Mouse (Mus musculus): ENCODE measurements at regions not wholly inside any gene's neighbourhood (a gene's known extent, or its start where the extent isn't known, plus 50 kb on each side); places are given as distances from the start of the nearest gene placed in this dataset.

DNA sequence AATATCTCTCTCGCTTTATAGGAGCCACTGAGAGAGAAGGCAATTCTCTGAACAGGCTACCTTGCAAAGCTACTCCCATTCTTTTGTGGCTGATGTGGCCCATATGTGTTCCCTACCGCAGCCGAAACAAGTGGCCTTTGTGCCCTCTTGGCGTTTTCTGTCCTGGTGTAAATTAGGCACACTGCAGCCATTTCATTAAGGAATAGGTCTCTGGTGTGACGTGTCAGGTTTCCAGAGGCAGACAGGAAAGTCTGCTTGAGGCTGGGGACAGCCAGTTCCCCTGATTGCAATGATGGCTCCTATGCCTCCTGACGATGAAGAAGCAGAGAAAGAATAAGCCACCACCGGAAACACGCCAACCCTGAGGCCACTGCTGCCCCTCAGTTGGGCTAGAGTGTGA lies 59.3 kb upstream of the Bcor start:
- DNase-seq (ENCODE audit: low spot score) = no peak

DNA sequence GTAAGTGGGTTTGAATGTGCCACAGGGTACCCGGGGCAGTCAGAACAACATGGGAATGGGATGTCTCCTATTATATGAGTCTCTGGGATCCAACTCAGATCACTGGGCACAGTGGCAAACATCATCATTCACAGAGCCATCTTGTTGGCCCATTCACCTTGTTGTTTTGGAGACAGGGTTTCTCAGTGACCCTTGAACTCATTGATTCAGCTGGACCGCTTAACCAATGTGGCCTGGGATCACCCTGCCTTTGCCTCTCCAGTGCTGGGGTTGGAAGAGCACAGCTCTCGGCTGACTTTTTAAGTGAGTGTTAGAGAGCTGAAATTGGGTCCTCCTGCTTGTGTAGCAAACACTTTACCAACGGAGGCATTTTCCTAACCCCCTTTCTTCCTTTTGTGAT lies 64.2 kb upstream of the Bcor start:
- no peak for DNase-seq (ENCODE audit: low spot score)

DNA sequence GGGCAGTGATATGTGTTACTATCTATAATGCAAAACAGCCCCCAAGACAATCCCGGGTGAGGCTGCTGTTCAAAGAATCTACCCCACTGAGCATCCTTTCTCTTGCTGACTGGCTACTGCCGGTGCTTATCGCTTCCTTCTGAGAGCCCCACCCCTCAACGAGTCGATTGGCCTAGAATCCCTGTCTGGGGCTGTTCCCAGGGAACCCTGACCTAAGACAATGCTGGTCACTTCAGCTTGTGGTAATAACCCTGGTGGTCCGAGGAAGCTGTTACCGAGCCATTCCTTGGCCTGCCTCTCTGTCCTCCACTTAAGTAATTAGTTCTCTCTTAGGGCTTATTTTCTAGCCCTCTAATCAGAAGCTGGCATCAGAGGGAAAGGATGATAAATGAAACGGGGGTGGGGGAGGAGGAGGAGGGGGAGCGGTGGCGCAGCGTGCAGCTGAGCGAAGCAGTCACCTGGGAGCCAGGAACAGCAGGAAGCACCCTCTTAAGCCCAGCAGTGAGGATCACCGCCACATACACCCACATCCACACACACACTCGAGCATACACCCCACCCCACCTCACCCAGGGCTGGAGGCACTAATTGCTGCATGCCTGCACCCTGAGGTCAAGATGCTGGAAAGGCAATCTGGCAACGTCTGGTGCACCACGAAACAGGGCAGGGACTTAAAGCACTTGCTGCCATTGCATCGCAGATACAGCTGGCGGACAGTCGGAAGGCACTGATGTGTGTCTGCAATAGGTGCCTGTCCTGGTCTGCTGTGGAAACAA lies 65.1 kb upstream of the Bcor start:
- no peak for DNase-seq (ENCODE audit: low spot score)

DNA sequence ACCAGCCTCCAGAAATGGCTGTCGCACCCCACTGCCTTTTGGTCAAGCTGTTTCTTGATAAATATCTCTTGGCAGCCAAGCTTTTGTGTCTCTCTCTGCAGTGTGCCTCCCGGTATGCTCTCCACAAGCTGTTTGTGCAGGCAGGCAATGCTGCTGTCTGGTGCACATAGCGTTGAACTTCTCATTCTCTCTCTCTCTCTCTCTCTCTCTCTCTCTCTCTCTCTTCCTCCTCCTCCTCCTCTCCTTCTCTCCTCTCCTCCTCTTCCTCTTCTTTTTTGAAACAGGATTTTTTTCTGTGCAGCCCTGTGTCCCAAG lies 65.7 kb upstream of the Bcor start:
- DNase-seq (ENCODE audit: low spot score) = no peak

DNA sequence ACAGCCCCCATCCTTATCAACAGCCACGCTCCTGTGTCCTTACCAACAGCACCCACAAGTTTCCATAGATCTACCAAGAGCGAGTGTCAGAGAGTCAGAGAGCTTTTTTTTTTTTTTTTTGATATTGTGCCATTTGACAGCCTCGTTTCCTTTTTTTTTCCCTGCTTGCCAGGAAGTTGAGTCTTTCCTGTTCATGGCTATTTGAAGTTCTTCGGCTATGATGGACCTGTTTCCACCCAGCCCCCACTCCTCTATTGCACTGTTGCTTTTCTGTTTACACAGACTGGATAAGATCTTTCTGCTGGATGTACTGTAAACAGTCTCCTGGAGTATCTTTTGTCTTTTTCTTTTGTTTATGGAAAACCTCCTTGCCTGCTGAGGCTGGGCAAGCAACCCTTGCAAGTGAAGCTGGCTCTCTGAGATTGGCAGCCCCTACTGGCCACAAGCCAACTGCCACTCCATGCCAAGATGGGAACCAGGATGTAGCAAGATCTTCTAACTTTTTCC lies 80.4 kb upstream of the Bcor start:
- peak; percentile 72 for DNase-seq (ENCODE audit: low spot score)

DNA sequence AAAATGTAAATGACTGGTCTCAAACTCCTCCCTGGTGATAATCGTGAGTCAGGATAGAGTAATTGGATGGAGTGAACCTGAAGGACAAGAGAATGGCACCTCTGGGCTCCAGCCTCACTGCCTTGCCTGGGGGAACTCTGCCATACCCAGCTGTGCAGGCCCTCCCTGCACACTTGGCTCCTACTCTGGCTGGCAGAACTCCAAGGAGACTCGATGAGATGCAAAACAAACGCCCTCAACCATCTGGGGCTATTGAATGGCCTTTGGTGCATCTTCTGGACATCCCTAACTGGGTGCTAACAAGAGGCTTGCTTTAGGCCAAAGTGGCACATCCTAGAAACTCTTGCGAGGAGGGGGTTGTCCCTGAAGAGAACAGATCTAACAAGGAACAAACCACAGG lies 81.6 kb upstream of the Bcor start:
- DNase-seq (ENCODE audit: low spot score) = no peak

DNA sequence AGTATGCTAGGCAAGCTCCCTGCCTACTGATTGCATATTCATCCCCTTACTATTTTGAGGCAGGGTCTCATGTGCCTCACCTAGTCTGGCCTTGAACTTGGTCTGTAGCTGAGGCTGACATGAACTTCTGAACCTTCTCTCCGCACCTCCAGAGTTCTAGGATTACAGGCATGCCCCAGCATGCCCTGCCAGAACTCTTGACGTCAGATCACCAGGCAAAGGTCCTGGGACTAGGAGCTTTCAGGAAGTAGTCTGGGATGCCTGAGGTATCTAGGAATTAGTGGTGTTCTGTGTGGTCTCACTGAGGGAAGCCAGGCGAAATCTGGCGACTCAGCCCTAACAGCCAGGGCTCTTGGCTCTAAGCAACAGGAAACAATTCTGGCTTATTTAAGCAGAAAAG lies 88.9 kb upstream of the Bcor start:
- DNase-seq (ENCODE audit: low spot score) = no peak

DNA sequence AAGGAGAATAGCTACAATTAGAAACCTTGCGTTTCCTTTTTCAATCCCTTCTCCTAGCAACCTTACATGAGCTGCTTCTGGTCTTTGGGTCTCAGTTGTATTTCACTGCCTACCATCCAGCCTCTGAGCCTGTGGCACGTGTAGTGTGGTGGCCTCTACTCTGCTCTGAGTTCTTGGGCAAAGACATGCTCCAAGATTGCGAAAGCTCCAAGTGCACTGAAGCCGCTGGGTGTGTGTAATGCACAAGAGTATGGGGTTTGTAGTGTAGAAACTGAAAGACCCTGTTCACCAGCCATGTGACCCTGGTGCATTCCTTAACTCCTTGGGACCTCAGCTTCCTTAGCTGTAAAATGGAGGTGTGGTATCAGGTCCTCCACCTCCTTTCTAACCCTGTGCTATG lies 89.8 kb upstream of the Bcor start:
- peak; percentile 37 for DNase-seq (ENCODE audit: low spot score)

DNA sequence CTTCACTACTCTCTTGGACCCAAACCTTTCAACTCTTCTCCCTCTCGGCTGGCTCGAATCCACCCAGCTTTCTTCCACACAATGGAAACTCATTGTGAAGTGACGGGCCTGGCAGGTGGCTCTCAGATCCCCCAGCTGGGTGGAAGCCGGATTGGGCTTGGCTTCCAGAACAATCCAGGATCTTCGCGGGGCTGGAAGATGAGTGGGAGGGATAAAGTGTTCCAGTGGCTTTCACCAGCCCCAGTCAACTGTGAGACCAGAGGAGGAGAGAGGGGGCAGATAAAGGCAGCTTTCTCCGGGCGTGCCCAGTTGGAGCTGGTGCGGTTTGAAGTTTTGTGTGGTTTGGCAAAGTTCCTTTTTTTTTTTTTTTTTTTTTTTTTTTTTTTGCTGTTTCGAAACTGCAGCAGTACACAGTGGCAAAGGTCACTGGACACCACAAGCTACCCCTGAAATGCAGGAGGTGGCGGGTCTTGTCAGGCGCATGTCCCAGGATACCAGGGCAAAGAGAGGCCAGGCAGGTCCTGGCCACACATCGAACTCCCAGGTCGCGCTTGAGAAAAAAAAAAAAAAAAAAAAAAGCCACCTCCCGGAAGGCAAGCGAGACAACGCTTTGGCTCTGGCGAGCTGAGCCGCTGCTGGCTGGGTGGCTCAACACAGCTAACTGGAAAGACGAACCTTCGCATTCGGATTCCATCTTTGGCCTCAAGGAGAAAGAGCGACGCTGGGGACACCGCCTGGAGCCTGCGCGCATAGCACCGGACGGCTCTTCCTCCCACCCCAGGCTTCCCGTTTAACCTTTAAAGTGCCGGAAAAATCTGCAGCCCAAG lies 91.9 kb upstream of the Bcor start:
- DNase-seq (ENCODE audit: low spot score) = peak; percentile 70

DNA sequence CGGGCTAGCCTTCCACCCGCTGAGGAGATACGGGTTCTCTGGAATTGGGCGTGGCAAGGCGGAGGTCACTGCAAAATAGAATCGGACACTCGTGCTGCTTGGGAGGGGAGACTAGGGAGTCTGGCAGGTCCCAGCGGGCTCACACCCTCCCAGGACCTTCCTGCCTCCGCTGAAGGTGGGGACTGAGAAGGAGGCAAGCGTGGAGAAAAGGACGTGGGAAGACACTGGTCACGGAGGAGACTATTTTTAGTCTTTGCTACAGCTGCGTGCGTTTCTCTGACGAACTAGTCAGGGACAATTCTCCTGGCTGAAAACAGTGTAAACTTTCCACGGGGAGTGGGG lies 92.5 kb upstream of the Bcor start:
- no peak for DNase-seq (ENCODE audit: low spot score)

DNA sequence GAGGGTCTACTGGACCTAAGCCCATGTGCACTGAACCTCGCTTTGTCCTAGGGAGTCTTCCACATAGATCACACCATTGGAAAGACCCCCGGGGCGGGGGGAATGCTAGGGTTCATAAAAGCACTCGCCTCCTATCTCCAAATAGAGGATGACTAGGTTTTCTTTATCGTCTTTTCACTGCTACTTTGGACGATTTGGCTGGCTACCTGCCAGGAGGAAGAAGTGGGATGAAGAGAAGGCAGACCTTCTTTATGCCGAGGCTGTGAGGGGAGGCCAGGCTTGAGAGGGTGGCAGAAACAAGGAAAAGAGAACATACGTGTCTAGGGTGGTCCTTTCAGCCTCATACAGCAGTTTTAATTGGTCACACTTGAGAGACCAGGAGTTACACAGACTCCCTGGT lies 96.6 kb upstream of the Bcor start:
- no peak for DNase-seq (ENCODE audit: low spot score)

DNA sequence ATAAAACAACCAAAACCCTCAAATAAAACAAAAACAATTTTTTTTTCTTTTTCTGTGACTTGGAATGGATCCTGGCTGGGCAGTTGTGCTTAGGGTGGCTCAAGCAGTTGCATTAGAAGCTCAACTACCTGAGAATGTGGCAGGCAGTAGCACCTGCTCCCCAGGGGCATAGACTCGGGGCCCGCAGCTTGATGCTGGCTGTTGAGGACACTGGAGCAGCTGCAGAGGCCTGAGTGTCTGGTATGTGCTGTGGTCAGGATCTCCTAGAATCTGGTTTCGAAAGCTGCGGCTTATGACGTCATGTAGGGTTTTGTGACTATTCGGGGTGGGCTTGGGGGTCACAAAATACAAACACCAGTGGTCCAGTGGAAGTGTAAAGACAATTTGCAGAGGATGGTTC lies 103.7 kb upstream of the Bcor start:
- no peak for DNase-seq (ENCODE audit: low spot score)

DNA sequence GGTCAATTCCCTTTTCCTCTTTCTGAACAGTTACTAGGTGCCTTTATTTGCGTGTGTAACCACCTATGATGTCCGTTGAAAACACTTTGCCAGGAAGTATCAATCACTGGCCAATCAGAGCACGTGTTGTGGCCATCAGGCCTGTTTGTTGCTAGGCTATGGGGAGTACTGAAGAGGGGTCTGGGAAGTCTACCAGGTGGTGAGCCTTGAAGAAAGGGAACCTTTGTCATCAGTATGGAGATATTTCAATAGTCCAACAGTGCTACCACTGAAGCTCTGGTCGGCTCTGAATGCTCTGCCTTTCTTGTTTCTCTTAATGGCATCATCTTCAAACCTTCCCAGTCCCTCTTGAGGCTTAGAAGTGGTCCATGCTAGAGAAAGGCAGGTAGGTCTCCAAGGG lies 124.6 kb upstream of the Bcor start:
- DNase-seq (ENCODE audit: low spot score) = no peak

DNA sequence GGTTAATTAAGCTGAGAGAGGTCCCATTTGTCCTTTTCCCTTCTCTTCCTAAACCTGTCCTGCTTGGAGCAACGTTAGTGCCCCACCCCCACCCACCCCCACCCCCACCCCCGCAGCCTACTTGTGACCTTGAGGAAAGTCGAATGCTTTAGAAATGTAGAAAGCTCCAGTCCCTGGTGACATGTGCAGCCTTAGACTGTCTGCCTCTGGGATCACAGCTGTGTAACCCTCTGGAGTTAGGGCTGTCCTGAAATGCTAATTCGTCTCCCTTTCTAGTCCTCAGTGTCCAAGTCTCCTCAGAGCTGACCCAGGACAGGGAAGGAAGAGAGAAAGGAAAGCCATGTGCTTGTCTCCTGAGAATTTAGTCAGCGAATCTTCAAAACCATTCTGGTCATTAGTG lies 125.0 kb upstream of the Bcor start:
- no peak for DNase-seq (ENCODE audit: low spot score)

DNA sequence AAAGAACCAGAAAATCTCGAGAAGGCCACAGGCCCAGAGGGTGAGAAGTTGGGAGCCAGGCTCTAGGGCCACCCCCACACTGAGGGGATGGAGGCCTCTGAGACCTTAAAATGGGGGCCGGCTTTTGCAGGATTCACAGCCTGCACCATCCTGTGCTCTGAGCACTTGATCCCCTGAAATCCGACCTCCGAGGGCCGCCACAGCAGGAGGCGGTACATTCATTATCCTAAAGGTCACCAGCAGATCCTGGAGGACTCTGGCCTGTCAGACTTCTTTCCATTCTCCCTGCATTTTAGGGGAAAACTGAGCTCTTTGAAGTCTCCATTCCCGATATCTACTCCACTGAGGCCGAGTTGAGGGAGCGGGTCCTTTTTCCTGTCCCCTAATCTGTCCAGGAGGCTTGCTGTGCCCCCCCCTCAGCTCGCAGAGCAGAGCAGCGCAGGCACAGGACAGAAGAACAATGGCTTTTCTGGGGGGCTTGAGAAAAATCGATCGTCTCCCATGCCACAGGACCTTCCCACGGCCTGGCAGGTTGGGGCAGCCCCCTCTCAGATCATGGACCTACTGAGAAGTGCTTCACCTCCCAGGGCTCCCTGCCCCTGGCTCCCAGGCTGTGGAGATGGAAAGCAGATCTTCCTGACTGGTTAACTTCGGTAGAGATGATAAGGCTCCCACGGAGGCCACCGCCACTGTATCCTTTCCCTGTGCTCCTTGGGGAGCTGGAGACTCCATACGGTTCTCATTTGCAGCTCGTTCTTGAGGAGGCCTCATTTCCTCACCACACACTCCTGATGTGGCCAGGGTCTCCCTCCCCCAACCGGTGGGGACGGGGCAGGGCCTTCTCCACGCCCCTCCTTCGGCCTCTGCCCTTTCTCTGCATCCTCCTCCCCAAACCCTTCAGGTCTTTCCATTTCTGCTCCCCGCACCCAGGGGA lies 126.1 kb upstream of the Bcor start:
- no peak for DNase-seq (ENCODE audit: low spot score)

DNA sequence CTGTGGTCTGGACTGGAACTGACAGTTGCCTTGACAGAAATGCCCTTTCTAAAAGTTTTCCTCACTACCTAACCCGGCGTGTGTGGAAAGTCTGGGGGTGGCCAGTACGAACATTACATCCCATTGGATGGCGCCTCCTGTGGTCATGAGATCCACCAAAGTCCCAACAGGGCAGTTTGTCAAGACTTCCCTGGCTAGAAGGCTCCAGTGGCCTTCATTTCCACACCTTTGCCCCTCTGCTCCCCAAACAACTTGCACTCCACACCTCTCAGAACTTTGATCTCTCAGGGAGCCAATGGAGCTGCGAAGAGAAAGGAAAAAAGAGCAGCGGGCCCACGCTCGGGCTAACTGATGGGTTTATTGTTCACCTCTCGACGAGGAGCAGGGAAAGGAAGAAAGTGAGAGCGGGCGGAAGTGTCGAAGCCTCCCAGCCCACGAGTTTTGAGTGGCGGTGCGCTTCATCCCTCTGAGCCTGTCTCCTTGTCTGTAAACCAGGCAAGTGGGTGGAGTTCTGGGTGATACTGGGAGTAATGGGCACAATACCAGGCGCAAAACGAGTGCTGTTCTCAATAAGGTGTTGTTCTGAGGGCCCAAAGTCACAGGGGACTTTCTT lies 126.9 kb upstream of the Bcor start:
- no peak for DNase-seq (ENCODE audit: low spot score)

DNA sequence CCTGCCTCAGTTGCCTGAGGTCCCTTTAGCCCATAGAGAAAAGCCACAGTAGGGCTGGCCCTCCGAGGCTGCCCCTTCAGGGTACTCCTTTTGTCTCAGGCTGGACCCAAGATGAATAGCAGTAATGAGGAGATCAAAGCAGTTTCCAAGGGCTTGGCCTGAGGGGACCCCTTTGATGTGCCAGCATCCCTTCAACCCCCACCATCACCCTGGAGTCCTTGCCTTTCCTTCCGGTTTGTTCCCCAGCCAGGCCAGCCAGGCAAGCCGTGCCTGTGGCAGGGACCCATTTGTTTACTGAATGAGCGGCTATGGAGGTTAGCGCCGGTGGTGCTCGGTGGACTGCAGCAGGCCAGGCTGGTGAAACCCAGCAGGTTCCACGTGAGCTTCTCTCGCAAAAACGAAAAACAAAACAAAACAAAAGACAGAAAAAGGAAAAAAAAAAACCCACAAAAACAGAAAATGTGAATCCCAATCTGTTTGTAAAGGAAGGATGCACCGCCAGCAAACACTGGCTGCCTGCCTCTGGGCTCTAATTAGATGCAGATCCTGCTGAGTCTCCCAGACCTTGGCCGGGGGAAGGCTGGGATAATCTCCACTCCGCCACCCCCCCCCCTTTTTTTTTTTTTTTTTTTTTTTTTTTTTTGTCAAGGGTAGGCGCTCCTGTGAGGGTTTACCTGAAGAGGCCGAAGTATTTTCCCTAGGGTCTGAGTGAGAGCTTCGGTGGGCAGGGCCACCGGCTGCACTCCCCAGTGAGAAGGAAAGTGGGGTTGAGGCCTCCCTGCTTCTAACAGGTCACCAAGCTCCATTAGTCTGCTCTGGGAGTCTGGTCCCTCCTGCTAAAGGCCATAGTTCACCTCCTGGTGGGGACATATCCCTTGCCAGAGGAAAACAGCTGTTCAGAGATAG lies 127.8 kb upstream of the Bcor start:
- DNase-seq (ENCODE audit: low spot score) = peak; percentile 7

DNA sequence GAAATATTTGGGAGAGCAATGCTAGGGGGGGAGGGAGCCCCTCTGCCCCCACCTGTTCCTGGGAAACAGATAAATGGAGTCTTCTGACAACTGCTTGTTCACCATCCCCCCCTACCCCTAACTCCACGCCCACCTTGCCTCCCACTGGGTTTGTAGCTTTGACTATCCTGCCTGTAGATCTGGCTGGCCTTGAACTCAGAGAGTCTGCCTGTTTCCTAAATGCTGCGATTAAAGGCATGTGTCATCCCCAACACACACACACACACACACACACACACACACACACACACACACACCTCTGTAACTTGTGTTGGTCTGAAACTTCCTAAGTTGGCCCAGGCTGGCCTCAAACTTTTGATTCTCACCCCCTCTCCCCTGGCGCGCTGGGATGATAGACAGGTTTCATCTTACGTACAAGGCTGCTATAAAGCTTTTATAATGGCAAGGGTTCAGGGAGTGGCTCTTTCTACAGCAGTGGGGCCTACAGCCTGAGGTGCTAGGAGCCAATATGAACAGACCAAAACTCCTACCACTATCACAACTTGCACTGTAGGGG lies 128.5 kb upstream of the Bcor start:
- DNase-seq (ENCODE audit: low spot score) = no peak

DNA sequence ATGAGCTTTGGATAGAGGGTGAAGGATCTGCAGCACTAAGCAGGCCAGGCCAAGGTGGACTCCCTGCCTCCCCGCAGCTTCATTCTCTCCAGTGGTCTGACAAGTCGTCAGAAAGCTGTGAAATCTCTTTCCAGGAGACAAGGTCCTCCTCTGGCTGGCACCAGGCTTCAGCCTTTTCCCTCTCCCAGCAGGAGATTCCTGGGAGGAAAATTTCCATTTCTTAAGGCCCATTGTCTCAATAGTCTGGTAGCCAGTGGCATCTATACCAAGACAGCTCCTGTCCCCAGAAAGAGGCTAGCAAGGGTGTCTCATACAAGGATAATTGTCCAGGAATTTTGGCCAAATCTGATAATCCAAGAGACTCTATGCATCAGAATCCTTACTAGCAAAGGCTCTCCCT lies 133.0 kb upstream of the Bcor start:
- no peak for DNase-seq (ENCODE audit: low spot score)

DNA sequence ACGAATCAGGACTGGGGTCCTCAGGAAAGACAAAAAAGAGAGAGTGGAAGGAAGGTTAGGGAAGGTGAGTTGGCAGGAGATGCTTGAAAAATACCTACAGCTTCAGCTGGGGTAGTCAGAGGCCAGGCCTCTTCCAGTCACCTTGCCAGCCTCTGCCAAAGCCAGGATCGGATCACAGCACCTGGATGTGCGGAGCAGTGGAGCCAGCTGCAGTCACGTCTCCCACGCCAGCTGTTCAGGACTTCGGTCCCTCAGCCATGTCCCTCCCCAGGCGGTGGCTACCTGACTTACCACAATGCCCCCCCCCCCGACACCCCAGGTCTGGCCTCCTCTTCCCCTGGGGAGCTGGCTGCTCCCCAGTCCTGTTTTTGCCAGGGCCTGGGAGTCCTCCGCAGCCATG lies 134.3 kb upstream of the Bcor start:
- DNase-seq (ENCODE audit: low spot score) = no peak

DNA sequence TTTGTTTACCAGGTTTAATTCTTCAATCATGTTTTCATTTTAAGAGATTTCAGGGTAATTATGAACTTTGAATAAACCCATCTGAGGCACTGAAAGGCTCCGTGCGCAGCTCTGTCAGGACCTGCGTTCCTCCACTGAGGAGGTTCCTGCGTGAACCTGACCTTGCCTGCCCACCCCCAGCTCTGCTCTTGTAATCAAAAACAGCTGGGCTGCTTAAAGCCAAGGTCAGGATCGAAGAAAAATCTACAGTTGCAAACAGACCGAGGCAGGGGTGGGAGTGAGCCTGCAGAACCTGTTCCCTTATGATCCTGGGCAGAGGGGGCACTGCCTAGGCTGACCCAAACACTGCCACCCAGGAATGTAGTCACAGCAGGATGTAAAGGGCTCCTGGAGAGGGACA lies 134.8 kb upstream of the Bcor start:
- DNase-seq (ENCODE audit: low spot score) = no peak

Measured in lung, postnatal 25 days (tissue).